Mouse (Mus musculus) T-helper 17 cell (primary cell): ENCODE measurements around the gene Pde10a.

Experiments used
- in situ Hi-C, 2 experiments: fragments of 300-600 bp; cut with MboI, MseI; formaldehyde crosslinking; loops; 1 replicate in 1 of 2; 2 replicates in 1 of 2; pipeline ENCODE4 v1.15.1; 2025; ENCODE audit warnings: high pct_unique_total_duplicates in 2 of 2

Gene Pde10a

GRCm38 (mm10) chr17:8525225-8525721 lies at the start of gene Pde10a:
Gene Pde10a, plus strand, starts transcription at chr17:8525372.
- in situ Hi-C loops: no loop called here

GRCm38 (mm10) chr17:8478554-8478953 lies 46.6 kb upstream of the Pde10a start:
- in situ Hi-C loops: no loop called here

GRCm38 (mm10) chr17:8479493-8480128 lies 45.6 kb upstream of the Pde10a start:
- in situ Hi-C loops: loop anchor here in 1 of 2 experiments (5.0 kb wide), 1 partner anchor 43 kb away; no protein-coding TSS in a partner anchor

GRCm38 (mm10) chr17:8481797-8482196 lies 43.4 kb upstream of the Pde10a start:
- in situ Hi-C loops: loop anchor here in 1 of 2 experiments (5.0 kb wide), 1 partner anchor 41 kb away; no protein-coding TSS in a partner anchor

- in situ Hi-C loops: loop anchor here in 1 of 2 experiments (5.0 kb wide), 1 partner anchor 39 kb away; no protein-coding TSS in a partner anchor
Observed at GRCm38 (mm10) chr17:8482876-8483275, 42.3 kb upstream of the Pde10a start.

GRCm38 (mm10) chr17:8484246-8484645 lies 40.9 kb upstream of the Pde10a start:
- in situ Hi-C loops: loop anchor here in 1 of 2 experiments (5.0 kb wide), 1 partner anchor 38 kb away; no protein-coding TSS in a partner anchor

- in situ Hi-C loops: loop anchor here in 1 of 2 experiments (5.0 kb wide), 1 partner anchor 78 kb away; no protein-coding TSS in a partner anchor
Observed at GRCm38 (mm10) chr17:8485146-8485545, 40.0 kb upstream of the Pde10a start.

GRCm38 (mm10) chr17:8487824-8488223 lies 37.3 kb upstream of the Pde10a start:
- in situ Hi-C loops: loop anchor here in 1 of 2 experiments (5.0 kb wide), 1 partner anchor 81 kb away; no protein-coding TSS in a partner anchor

GRCm38 (mm10) chr17:8490971-8491370 lies 34.2 kb upstream of the Pde10a start:
- in situ Hi-C loops: no loop called here

- in situ Hi-C loops: no loop called here
Observed at GRCm38 (mm10) chr17:8493461-8493860, 31.7 kb upstream of the Pde10a start.

- in situ Hi-C loops: no loop called here
Observed at GRCm38 (mm10) chr17:8498151-8498550, 27.0 kb upstream of the Pde10a start.

- in situ Hi-C loops: no loop called here
Observed at GRCm38 (mm10) chr17:8498655-8499054, 26.5 kb upstream of the Pde10a start.

GRCm38 (mm10) chr17:8499564-8500117 lies 25.5 kb upstream of the Pde10a start:
- in situ Hi-C loops: no loop called here

GRCm38 (mm10) chr17:8504381-8504780 lies 20.8 kb upstream of the Pde10a start:
- in situ Hi-C loops: no loop called here

- in situ Hi-C loops: no loop called here
Observed at GRCm38 (mm10) chr17:8505669-8506426, 19.3 kb upstream of the Pde10a start.

- in situ Hi-C loops: no loop called here
Observed at GRCm38 (mm10) chr17:8506726-8507125, 18.4 kb upstream of the Pde10a start.

- in situ Hi-C loops: no loop called here
Observed at GRCm38 (mm10) chr17:8507654-8508053, 17.5 kb upstream of the Pde10a start.

GRCm38 (mm10) chr17:8508305-8509141 lies 16.6 kb upstream of the Pde10a start:
- in situ Hi-C loops: no loop called here

GRCm38 (mm10) chr17:8516006-8516405 lies 9.2 kb upstream of the Pde10a start:
- in situ Hi-C loops: no loop called here

GRCm38 (mm10) chr17:8523986-8524385 lies 1.2 kb upstream of the Pde10a start:
- in situ Hi-C loops: loop anchor here in 1 of 2 experiments (5.0 kb wide), 1 partner anchor 42 kb away; no protein-coding TSS in a partner anchor
